Mouse (Mus musculus) ES-E14 (cell line): ENCODE measurements at regions not wholly inside any gene's neighbourhood (a gene's known extent, or its start where the extent isn't known, plus 50 kb on each side); places are given as distances from the start of the nearest gene placed in this dataset.

Source experiments
- DNase-seq: peaks from one replicate; pipeline ENCODE4 v3.0.0-alpha.2; 2013; ENCODE audit warnings: low read depth, low spot score
- H3K27ac ChIP-seq: 2 replicates; pipeline ENCODE4 v1.5.1; 2012; ENCODE audit warnings: low read depth, mild to moderate bottlenecking, low read length, moderate library complexity, mixed read lengths; ENCODE audit not compliant: poor library complexity, insufficient read depth, severe bottlenecking
- H3K36me3 ChIP-seq: 2 replicates; pipeline ENCODE4 v1.6.1; 2012; ENCODE audit warnings: mild to moderate bottlenecking, low read length, moderate library complexity, mixed read lengths; ENCODE audit not compliant: control insufficient read depth, poor library complexity, insufficient read depth, severe bottlenecking
- H3K4me1 ChIP-seq, 2 experiments: fragments of 150-350 bp in 1 of 2; sonication (generic) in 1 of 2; 2 replicates each; pipeline ENCODE4 v1.6.1; 2012; ENCODE audit warnings: low read length in 2 of 2, mild to moderate bottlenecking in 1 of 2, mixed read lengths in 1 of 2; ENCODE audit not compliant: control insufficient read depth in 2 of 2, insufficient read depth in 2 of 2, poor library complexity in 1 of 2
- H3K4me3 ChIP-seq, 2 experiments: fragments of 150-350 bp in 1 of 2; sonication (generic) in 1 of 2; 2 replicates each; pipeline ENCODE4 v1.5.1; 2012; ENCODE audit warnings: low read length in 2 of 2, low read depth in 1 of 2, mild to moderate bottlenecking in 1 of 2, mixed read lengths in 1 of 2; ENCODE audit not compliant: insufficient read depth in 1 of 2, poor library complexity in 1 of 2, severe bottlenecking in 1 of 2
- H3K9ac ChIP-seq: 2 replicates; pipeline ENCODE4 v1.6.1; 2012; ENCODE audit warnings: low read depth, mild to moderate bottlenecking, low read length, mixed read lengths; ENCODE audit not compliant: poor library complexity, insufficient read depth, severe bottlenecking
- H3K9me3 ChIP-seq: fragments of 150-350 bp; sonication (generic); 2 replicates; pipeline ENCODE4 v1.6.1; 2012; ENCODE audit warnings: low read depth, mild to moderate bottlenecking, low read length; ENCODE audit not compliant: control insufficient read depth, insufficient read depth
- CHD2 ChIP-seq: IDR thresholded peaks from 2 replicates; pipeline ENCODE4 v1.6.1; 2014; ENCODE audit warnings: mild to moderate bottlenecking, low read depth, low read length, inconsistent platforms
- HCFC1 ChIP-seq: IDR thresholded peaks from 2 replicates; pipeline ENCODE4 v1.6.1; 2012; ENCODE audit warnings: low read length, inconsistent platforms, borderline replicate concordance; ENCODE audit not compliant: insufficient read depth
- MAFK ChIP-seq: IDR thresholded peaks from 2 replicates; pipeline ENCODE4 v1.6.1; 2014; ENCODE audit warnings: mild to moderate bottlenecking, low read depth, low read length, inconsistent platforms; ENCODE audit not compliant: insufficient read depth
- ZC3H11A ChIP-seq: IDR thresholded peaks from 2 replicates; pipeline ENCODE4 v1.6.1; 2012; ENCODE audit warnings: low read depth, mild to moderate bottlenecking, inconsistent platforms, low read length, borderline replicate concordance
- ZNF384 ChIP-seq: IDR thresholded peaks from 2 replicates; pipeline ENCODE4 v1.6.1; 2012; ENCODE audit warnings: low read depth, low read length, inconsistent platforms
- in situ Hi-C, 2 experiments: fragments of 600-800 bp; cut with MboI; formaldehyde crosslinking; loops; one replicate each; pipeline ENCODE4 v1.15.1; 2025; ENCODE audit warnings: low sequenced_read_pairs in 2 of 2, inconsistent platforms in 1 of 2; ENCODE audit not compliant: unreplicated experiment in 2 of 2

DNA sequence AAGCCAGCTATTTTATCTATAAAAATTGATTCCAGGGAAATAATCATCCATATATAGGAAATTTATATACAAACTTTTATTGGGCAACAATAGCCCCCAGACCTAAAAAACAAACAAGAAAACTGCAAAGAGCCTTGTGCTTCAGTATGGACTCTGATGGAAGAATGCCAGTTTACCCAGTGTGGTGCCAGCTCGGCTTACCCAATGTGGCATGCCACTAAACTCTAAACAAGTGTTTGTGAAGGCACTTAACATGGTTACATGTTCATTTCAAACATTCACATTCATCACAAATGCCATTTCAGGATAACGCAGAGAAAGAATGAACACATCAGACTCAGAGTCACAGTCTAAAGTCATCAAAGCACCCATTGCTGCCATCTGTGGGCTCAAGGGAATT is 93.0 kb upstream of the Irx6 start:
- H3K9me3 ChIP-seq, result no peaks in the 10 kb centered on the region
- H3K4me3 ChIP-seq, result no peak overlapping the region
- H3K9ac ChIP-seq, result no peak overlapping the region
- no peaks in the 10 kb centered on the region for H3K4me1 ChIP-seq
- H3K27ac ChIP-seq, result no peak overlapping the region
- in situ Hi-C loops, result no loop called here
- TF ChIP-seq CHD2 (no peak), ZNF384 (no peak), MAFK (no peak), HCFC1 (no peak), ZC3H11A (no peak)
- no peak for DNase-seq
- no peaks in the 10 kb centered on the region for H3K36me3 ChIP-seq

DNA sequence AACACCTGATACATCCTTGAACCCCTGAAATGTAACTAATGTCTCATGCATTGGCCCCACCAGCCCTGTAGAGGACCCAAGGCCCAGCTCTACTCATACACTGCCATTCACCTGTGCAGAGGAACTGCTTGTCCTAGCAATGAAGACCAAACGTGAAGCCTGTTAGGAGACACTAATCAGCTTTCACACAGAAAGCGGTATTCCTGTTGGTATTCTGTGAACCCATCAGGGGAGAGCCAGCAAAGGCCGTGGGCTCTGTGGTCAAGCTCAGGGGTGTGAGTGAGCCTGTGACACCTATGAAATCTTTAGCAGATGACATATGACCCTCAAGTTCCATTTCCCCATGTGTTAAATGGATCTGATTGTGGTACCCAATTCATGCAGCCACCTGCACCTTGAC is 73.3 kb upstream of the Irx6 start:
- in situ Hi-C loops, result no loop called here
- no peak overlapping the region for H3K9ac ChIP-seq
- H3K27ac ChIP-seq, result no peak overlapping the region
- H3K4me3 ChIP-seq, result no peak overlapping the region
- no peaks in the 10 kb centered on the region for H3K9me3 ChIP-seq
- no peaks in the 10 kb centered on the region for H3K36me3 ChIP-seq
- H3K4me1 ChIP-seq, result no peaks in the 10 kb centered on the region
- TF ChIP-seq HCFC1 (no peak), MAFK (no peak), CHD2 (no peak), ZNF384 (no peak), ZC3H11A (no peak)
- no peak for DNase-seq

DNA sequence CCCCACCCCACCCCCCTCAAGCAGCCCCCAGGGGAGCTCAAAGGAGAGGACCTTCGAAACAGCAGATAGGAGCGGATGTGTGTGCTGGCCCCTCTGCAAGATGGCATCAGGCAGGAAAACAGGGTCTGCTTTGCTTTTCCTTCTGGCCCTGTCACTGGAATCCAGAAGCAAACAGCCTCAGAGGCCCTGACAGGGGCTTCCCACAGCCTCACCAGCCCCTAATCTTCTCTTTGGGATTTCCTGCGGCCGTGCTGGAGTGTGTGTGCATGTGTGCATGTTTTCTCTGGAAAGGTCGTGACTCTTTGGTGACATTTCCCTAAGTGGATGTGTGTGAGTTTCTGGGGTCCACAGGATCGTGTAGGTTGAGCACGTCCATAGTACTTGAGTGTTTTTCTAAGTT is 71.1 kb upstream of the Irx6 start:
- H3K9me3 ChIP-seq, result no peaks in the 10 kb centered on the region
- DNase-seq, result no peak
- H3K4me1 ChIP-seq, result no peaks in the 10 kb centered on the region
- H3K36me3 ChIP-seq, result no peaks in the 10 kb centered on the region
- in situ Hi-C loops, result no loop called here
- no peak overlapping the region for H3K27ac ChIP-seq
- TF ChIP-seq HCFC1, result no peak
- no peak for TF ChIP-seq ZNF384
- no peak for TF ChIP-seq ZC3H11A
- TF ChIP-seq MAFK, result no peak
- no peak for TF ChIP-seq CHD2
- H3K9ac ChIP-seq, result no peak overlapping the region
- no peak overlapping the region for H3K4me3 ChIP-seq

DNA sequence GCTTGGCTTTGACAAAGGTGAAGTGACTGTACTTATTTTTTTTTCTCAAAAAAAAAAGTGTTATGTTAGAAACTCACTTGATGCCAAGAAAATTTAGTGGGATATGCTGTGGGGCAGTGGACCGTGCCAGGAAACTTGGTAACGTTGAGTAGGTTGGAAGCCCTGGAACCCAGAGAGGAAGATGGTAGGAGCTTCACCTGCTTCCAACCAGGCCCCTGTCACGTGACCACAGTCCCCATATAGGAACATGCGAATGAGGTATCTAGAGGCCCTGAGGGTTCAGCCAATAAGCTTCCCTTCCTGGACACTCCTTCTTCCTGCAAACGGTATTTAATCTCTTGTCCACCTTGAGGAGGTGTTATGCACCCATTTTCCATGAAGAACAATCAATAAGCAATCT is 68.5 kb upstream of the Irx6 start:
- Histone ChIP-seq H3K36me3 (no peaks in the 10 kb centered on the region), H3K9me3 (no peaks in the 10 kb centered on the region), H3K4me1 (no peaks in the 10 kb centered on the region), H3K9ac (no peak overlapping the region), H3K27ac (no peak overlapping the region), H3K4me3 (no peak overlapping the region)
- TF ChIP-seq ZNF384, result no peak
- no peak for TF ChIP-seq ZC3H11A
- no peak for TF ChIP-seq HCFC1
- TF ChIP-seq MAFK, result no peak
- TF ChIP-seq CHD2, result no peak
- in situ Hi-C loops, result no loop called here
- DNase-seq, result no peak

DNA sequence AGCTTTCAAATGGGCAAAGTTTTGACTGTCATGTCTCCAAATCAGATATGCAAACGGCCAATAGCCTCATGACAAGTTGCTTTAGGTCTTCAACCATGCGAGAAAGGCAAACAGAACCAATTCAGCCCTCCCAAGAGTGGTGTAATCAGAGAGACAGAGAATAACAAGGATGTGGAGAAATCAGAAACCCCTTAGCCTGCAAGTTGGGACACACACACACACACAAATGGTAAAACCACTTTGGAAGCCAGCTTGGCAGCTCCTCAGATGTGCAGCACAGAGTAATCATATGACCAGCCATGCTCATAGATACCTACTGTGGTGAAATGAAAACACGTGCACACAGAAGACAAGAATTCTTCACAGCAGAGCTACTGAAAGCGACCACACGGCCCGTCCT is 66.5 kb upstream of the Irx6 start:
- no peak overlapping the region for H3K4me3 ChIP-seq
- no peaks in the 10 kb centered on the region for H3K4me1 ChIP-seq
- in situ Hi-C loops, result no loop called here
- H3K9me3 ChIP-seq, result no peaks in the 10 kb centered on the region
- no peaks in the 10 kb centered on the region for H3K36me3 ChIP-seq
- TF ChIP-seq MAFK (no peak), HCFC1 (no peak), CHD2 (no peak), ZNF384 (no peak), ZC3H11A (no peak)
- H3K27ac ChIP-seq, result no peak overlapping the region
- H3K9ac ChIP-seq, result no peak overlapping the region
- no peak for DNase-seq
